Mouse (Mus musculus): ENCODE results near the gene Gm10392. TPM values are rescaled to one million over a fixed set of nuclear protein-coding genes. Genes with fewer than 3 reads are reported as not detected.

Gm10392 gene
- polyA plus RNA-seq (2015; fragmentation: Illumina TruSeq; extraction: RNeasy Lipid Tissue Mini Kit (QIAGEN cat#74804); ENCODE audit: low read depth, low replicate concordance), result not detected

GRCm38 (mm10) chr11:77519043-77519442, at the start of gene Gm10392:
Gene Gm10392 (minus strand): TSS chr11:77519198.

GRCm38 (mm10) chr11:77515637-77516552, 3.1 kb downstream of the Gm10392 start, which contains the start of gene Trp53i13:
Gene Trp53i13 (minus strand): TSS chr11:77515980.

GRCm38 (mm10) chr11:77514832-77515636, 4.0 kb downstream of the Gm10392 start, which contains the start of gene Abhd15:
Gene Abhd15 (plus strand): TSS chr11:77515121.

GRCm38 (mm10) chr11:77493512-77494343, 25.3 kb downstream of the Gm10392 start, which contains the start of gene Git1:
Gene Git1 (plus strand): TSS chr11:77493562.

GRCm38 (mm10) chr11:77489591-77490235, 29.3 kb downstream of the Gm10392 start, which contains the start of gene Ankrd13b:
Gene Ankrd13b (minus strand): TSS chr11:77489678.

Other genes starting within 250 kb of the Gm10392 start
- gene Coro6, start 56.8 kb downstream of the Gm10392 start, polyA plus RNA-seq (2015; fragmentation: Illumina TruSeq; extraction: RNeasy Lipid Tissue Mini Kit (QIAGEN cat#74804); ENCODE audit: low read depth, low replicate concordance), result 43.4 TPM
- 60.5 TPM for gene Ankrd13b, start 29.5 kb downstream of the Gm10392 start, polyA plus RNA-seq (2015; fragmentation: Illumina TruSeq; extraction: RNeasy Lipid Tissue Mini Kit (QIAGEN cat#74804); ENCODE audit: low read depth, low replicate concordance)
- gene Git1, start 25.6 kb downstream of the Gm10392 start, polyA plus RNA-seq (2015; fragmentation: Illumina TruSeq; extraction: RNeasy Lipid Tissue Mini Kit (QIAGEN cat#74804); ENCODE audit: low read depth, low replicate concordance), result 228 TPM
- 1.1 TPM for gene Abhd15, start 4.1 kb downstream of the Gm10392 start, polyA plus RNA-seq (2015; fragmentation: Illumina TruSeq; extraction: RNeasy Lipid Tissue Mini Kit (QIAGEN cat#74804); ENCODE audit: low read depth, low replicate concordance)
- gene Trp53i13, start 3.2 kb downstream of the Gm10392 start, polyA plus RNA-seq (2015; fragmentation: Illumina TruSeq; extraction: RNeasy Lipid Tissue Mini Kit (QIAGEN cat#74804); ENCODE audit: low read depth, low replicate concordance), result 5.8 TPM
- 33.4 TPM for gene Taok1, start 88.6 kb upstream of the Gm10392 start, polyA plus RNA-seq (2015; fragmentation: Illumina TruSeq; extraction: RNeasy Lipid Tissue Mini Kit (QIAGEN cat#74804); ENCODE audit: low read depth, low replicate concordance)
- 22.1 TPM for gene Nufip2, start 167.0 kb upstream of the Gm10392 start, polyA plus RNA-seq (2015; fragmentation: Illumina TruSeq; extraction: RNeasy Lipid Tissue Mini Kit (QIAGEN cat#74804); ENCODE audit: low read depth, low replicate concordance)
- not detected for gene Cryba1, start 206.1 kb upstream of the Gm10392 start, polyA plus RNA-seq (2015; fragmentation: Illumina TruSeq; extraction: RNeasy Lipid Tissue Mini Kit (QIAGEN cat#74804); ENCODE audit: low read depth, low replicate concordance)
- gene Myo18a, start 244.0 kb upstream of the Gm10392 start, polyA plus RNA-seq (2015; fragmentation: Illumina TruSeq; extraction: RNeasy Lipid Tissue Mini Kit (QIAGEN cat#74804); ENCODE audit: low read depth, low replicate concordance), result 72.5 TPM